Mouse (Mus musculus): ENCODE measurements around the gene Hist1h3c. TPM values are rescaled to one million over a fixed set of nuclear protein-coding genes. Genes with fewer than 3 reads are reported as not detected.
A peak's percentile ranks its signal among the peaks of the same experiment; 100 is the strongest.
"Not testable (repeated sequence)": the region's sequence is repeated elsewhere in the genome, so short reads cannot be mapped to it uniquely, and the experiment has no call there.

Hist1h3c gene
- polyA plus RNA-seq, 1 experiment from 2014 or later: 9.6 TPM

- Histone ChIP-seq H3K27ac (peak within 1 kb of the TSS; percentile 92), H3K4me1 (peaks cover 35% of the 10 kb centered on the region), H3K4me3 (peak within 1 kb of the TSS; percentile 59)
- peak; percentile 68 for DNase-seq (ENCODE audit: low spot score)
- H3K9me3 ChIP-seq (replicated peaks); H3K27me3 ChIP-seq (ENCODE audit: low read depth, poor library complexity, severe bottlenecking); H3K36me3 ChIP-seq: not testable (repeated sequence)
- WGBS: under 1% methylated on average over 34 of the region's 52 CpGs
Observed at GRCm38 (mm10) chr13:23761871-23762821, 16.7 kb upstream of the Hist1h3c start, which contains the start of gene Hist1h3a. TSS of gene Hist1h3a (minus strand) at chr13:23762386.

GRCm38 (mm10) chr13:23760972-23761864 lies 15.8 kb upstream of the Hist1h3c start, which contains the start of gene Hist1h4a:
TSS of gene Hist1h4a (minus strand) at chr13:23761230.
- Histone ChIP-seq H3K4me3 (peak within 1 kb of the TSS; percentile 59), H3K9me3 (replicated peaks) (no peaks in the 10 kb centered on the region), H3K4me1 (peaks cover 35% of the 10 kb centered on the region), H3K36me3 (no peaks in the 10 kb centered on the region), H3K27me3 (ENCODE audit: low read depth, poor library complexity, severe bottlenecking) (no peaks in the 10 kb centered on the region), H3K27ac (peak within 1 kb of the TSS; percentile 92)
- DNase-seq (ENCODE audit: low spot score): peak; percentile 100
- under 1% methylated on average over 61 of the region's 72 CpGs for WGBS

DNA sequence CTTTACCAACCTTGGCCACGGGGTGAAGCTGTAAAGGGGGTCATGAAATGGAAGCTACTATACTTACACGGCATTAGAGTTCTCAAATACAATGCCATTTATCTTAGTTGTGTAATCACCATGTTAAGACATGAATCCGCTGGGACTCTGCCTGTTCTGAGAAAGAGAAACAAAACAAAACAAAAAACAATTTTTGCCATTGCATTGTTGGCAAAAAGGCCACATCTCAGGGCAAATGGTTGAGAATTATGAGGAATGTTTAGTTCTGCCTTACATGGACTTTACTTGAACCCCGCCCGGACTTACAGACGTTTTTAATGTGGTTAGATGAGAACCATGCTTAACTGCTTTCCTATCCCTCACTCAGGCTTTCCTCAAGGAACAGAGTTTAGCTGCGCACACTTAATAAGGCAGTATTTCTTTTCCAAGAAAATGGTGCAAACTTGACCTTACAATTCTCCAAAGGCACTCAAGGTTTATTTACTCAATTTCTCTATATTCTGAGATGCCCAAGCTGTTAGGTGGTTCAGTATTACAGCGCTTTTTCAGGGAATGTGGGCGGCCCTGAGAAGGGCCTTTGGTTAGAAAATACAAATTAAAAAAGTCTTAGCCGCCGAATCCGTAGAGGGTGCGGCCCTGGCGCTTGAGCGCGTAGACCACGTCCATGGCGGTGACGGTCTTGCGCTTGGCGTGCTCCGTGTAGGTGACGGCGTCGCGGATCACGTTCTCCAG lies 15.0 kb upstream of the Hist1h3c start:
- H3K4me3 ChIP-seq: peak overlapping the region; percentile 59
- no peak for DNase-seq (ENCODE audit: low spot score)
- H3K36me3 ChIP-seq: no peaks in the 10 kb centered on the region
- 2% methylated on average over 26 of the region's 27 CpGs for whole genome bisulfite sequencing
- H3K27me3 ChIP-seq (ENCODE audit: low read depth, poor library complexity, severe bottlenecking): no peaks in the 10 kb centered on the region
- peaks cover 35% of the 10 kb centered on the region for H3K4me1 ChIP-seq
- peak overlapping the region; percentile 92 for H3K27ac ChIP-seq
- no peaks in the 10 kb centered on the region for H3K9me3 ChIP-seq (replicated peaks)

- Histone ChIP-seq H3K4me3 (peak overlapping the region; percentile 59), H3K4me1 (peaks cover 33% of the 10 kb centered on the region), H3K9me3 (replicated peaks) (no peaks in the 10 kb centered on the region), H3K36me3 (no peaks in the 10 kb centered on the region), H3K27me3 (ENCODE audit: low read depth, poor library complexity, severe bottlenecking) (no peaks in the 10 kb centered on the region), H3K27ac (peak overlapping the region; percentile 92)
- WGBS: 74% methylated on average over 1 of the region's 1 CpGs
- DNase-seq (ENCODE audit: low spot score): peak; percentile 56
Observed at GRCm38 (mm10) chr13:23759916-23760239, 14.5 kb upstream of the Hist1h3c start.

GRCm38 (mm10) chr13:23759251-23759771 lies 13.9 kb upstream of the Hist1h3c start:
- H3K27me3 ChIP-seq (ENCODE audit: low read depth, poor library complexity, severe bottlenecking): no peaks in the 10 kb centered on the region
- peaks cover 27% of the 10 kb centered on the region for H3K4me1 ChIP-seq
- 73% methylated on average over 3 of the region's 3 CpGs for WGBS
- H3K4me3 ChIP-seq: no peak overlapping the region
- peak; percentile 26 for DNase-seq (ENCODE audit: low spot score)
- H3K36me3 ChIP-seq: no peaks in the 10 kb centered on the region
- H3K27ac ChIP-seq: peak overlapping the region; percentile 92
- no peaks in the 10 kb centered on the region for H3K9me3 ChIP-seq (replicated peaks)

- H3K4me3 ChIP-seq: peak overlapping the region; percentile 52
- H3K27ac ChIP-seq: peak overlapping the region; percentile 92
- no peaks in the 10 kb centered on the region for H3K27me3 ChIP-seq (ENCODE audit: low read depth, poor library complexity, severe bottlenecking)
- DNase-seq (ENCODE audit: low spot score): no peak
- H3K4me1 ChIP-seq: peaks cover 15% of the 10 kb centered on the region
- WGBS: 56% methylated on average over 3 of the region's 3 CpGs
- H3K36me3 ChIP-seq: no peaks in the 10 kb centered on the region
- no peaks in the 10 kb centered on the region for H3K9me3 ChIP-seq (replicated peaks)
Observed at GRCm38 (mm10) chr13:23757921-23758320, 12.5 kb upstream of the Hist1h3c start.

DNA sequence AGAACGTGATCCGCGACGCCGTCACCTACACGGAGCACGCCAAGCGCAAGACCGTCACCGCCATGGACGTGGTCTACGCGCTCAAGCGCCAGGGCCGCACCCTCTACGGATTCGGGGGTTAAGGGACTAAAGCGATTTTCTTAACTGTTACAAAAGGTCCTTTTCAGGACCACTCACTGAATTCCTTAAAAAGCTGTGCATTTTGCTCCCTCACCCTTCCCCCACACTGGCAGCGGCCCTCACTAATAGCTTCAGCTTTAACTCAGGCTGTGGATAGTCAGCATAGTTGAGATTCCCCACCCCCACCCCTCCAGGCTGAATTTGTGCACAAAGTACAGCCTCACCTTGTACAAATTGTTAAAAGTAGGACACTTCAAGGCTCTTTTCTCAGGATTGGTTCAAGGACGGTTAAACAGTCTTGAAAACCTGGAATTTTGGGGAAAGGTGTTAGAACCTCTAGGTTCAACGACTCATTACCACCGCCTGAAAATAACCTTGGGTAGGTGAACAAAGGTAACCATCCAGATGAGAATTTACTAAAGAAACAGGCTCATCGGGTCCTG lies 11.9 kb upstream of the Hist1h3c start:
- H3K36me3 ChIP-seq: no peaks in the 10 kb centered on the region
- H3K27ac ChIP-seq: peak overlapping the region; percentile 92
- no peaks in the 10 kb centered on the region for H3K9me3 ChIP-seq (replicated peaks)
- peaks cover 12% of the 10 kb centered on the region for H3K4me1 ChIP-seq
- no peaks in the 10 kb centered on the region for H3K27me3 ChIP-seq (ENCODE audit: low read depth, poor library complexity, severe bottlenecking)
- peak; percentile 68 for DNase-seq (ENCODE audit: low spot score)
- 2% methylated on average over 22 of the region's 23 CpGs for WGBS
- peak overlapping the region; percentile 52 for H3K4me3 ChIP-seq

DNA sequence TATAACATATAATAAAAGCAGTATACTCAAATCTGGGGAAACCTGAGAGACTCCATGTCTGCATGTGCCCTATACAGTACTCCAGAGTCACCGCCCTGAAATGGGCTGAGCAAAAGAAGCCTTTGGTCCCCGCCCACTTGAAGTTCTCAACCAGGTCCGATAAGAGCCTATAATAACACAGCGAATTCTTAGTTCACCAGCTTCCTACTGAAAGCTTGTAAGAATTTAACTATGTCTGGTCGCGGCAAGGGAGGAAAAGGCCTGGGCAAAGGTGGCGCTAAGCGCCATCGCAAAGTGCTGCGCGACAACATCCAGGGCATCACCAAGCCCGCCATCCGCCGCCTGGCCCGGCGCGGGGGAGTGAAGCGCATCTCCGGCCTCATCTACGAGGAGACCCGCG lies 11.4 kb upstream of the Hist1h3c start, which contains the start of gene Hist1h4b:
Hist1h4b (plus strand) TSS at position 224 of the 400 bp plus-strand sequence.
- Histone ChIP-seq H3K9me3 (replicated peaks) (no peaks in the 10 kb centered on the region), H3K27ac (peak within 1 kb of the TSS; percentile 92), H3K4me1 (peaks cover 12% of the 10 kb centered on the region), H3K36me3 (no peaks in the 10 kb centered on the region), H3K27me3 (ENCODE audit: low read depth, poor library complexity, severe bottlenecking) (no peaks in the 10 kb centered on the region), H3K4me3 (peak within 1 kb of the TSS; percentile 52)
- 0% methylated on average over 19 of the region's 22 CpGs for WGBS
- peak; percentile 91 for DNase-seq (ENCODE audit: low spot score)

GRCm38 (mm10) chr13:23755000-23755399 lies 9.6 kb upstream of the Hist1h3c start:
- no peaks in the 10 kb centered on the region for H3K36me3 ChIP-seq
- peak overlapping the region; percentile 92 for H3K27ac ChIP-seq
- peaks cover 7% of the 10 kb centered on the region for H3K4me1 ChIP-seq
- no peaks in the 10 kb centered on the region for H3K27me3 ChIP-seq (ENCODE audit: low read depth, poor library complexity, severe bottlenecking)
- no peaks in the 10 kb centered on the region for H3K9me3 ChIP-seq (replicated peaks)
- H3K4me3 ChIP-seq: no peak overlapping the region
- DNase-seq (ENCODE audit: low spot score): no peak

- DNase-seq (ENCODE audit: low spot score): peak; percentile 22
- Histone ChIP-seq H3K4me1 (peaks cover 7% of the 10 kb centered on the region), H3K27me3 (ENCODE audit: low read depth, poor library complexity, severe bottlenecking) (no peaks in the 10 kb centered on the region), H3K9me3 (replicated peaks) (no peaks in the 10 kb centered on the region), H3K27ac (peak overlapping the region; percentile 87), H3K36me3 (no peaks in the 10 kb centered on the region), H3K4me3 (peak overlapping the region; percentile 51)
- 63% methylated on average over 4 of the region's 4 CpGs for WGBS
Observed at GRCm38 (mm10) chr13:23753314-23754078, 8.1 kb upstream of the Hist1h3c start.

- 7% methylated on average over 6 of the region's 6 CpGs for WGBS
- peak overlapping the region; percentile 51 for H3K4me3 ChIP-seq
- no peak for DNase-seq (ENCODE audit: low spot score)
Observed at GRCm38 (mm10) chr13:23752742-23753172, 7.4 kb upstream of the Hist1h3c start.

More at GRCm38 (mm10) chr13:23752742-23753172, 7.4 kb upstream of the Hist1h3c start:
- H3K27ac ChIP-seq: peak overlapping the region; percentile 87
- H3K4me1 ChIP-seq: peaks cover 15% of the 10 kb centered on the region
- H3K9me3 ChIP-seq (replicated peaks): no peaks in the 10 kb centered on the region
- H3K36me3 ChIP-seq: no peaks in the 10 kb centered on the region
- no peaks in the 10 kb centered on the region for H3K27me3 ChIP-seq (ENCODE audit: low read depth, poor library complexity, severe bottlenecking)
